13 mouse cellular contexts compared by ENCODE assay signal in the genomic region with DNA sequence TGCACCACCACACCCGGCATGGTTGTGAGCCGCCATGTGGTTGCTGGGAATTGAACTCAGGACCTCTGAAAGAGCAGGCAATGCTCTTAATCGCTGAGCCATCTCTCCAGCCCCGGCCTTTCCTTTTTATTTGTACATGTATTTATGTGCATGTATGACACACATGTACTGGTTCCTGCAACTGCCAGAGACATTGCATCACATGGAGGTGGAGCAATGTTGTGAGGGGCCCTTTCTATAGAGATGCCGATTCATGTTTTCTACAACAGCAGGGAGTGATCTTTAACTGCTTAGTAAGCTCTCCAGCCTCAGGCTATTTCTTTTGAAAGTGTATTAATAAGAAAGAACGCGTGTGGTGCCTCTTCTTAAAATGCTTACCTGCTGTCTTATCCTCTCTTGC.
"Had no signal": no experiment of that assay in that cellular context is flagged by ENCODE, and none has a peak within 500 bp of the region (broad histone marks: within the 10 kb centered on the region; RNA-seq: fewer than 3 reads in every experiment).

No protein-coding gene starts in this region.

- H3K4me3 ChIP-seq: kidney, embryonic 15.5 days; limb, embryonic 15.5 days; liver, embryonic 15.5 days; midbrain, embryonic 12.5 days; neural tube, embryonic 15.5 days had no signal

- H3K27ac ChIP-seq: kidney, embryonic 15.5 days; limb, embryonic 15.5 days; liver, embryonic 15.5 days; midbrain, embryonic 12.5 days; neural tube, embryonic 15.5 days had no signal

- H3K4me2 ChIP-seq: kidney, embryonic 15.5 days; limb, embryonic 15.5 days; liver, embryonic 15.5 days; lung, embryonic 14.5 days; midbrain, embryonic 12.5 days; neural tube, embryonic 15.5 days had no signal

- H3K27me3 ChIP-seq: kidney, embryonic 15.5 days; limb, embryonic 15.5 days; liver, embryonic 15.5 days; midbrain, embryonic 12.5 days; neural tube, embryonic 15.5 days had no signal

- ATAC-seq: midbrain, embryonic 16.5 days had no signal

- H3K9me3 ChIP-seq: kidney, embryonic 15.5 days; limb, embryonic 15.5 days; liver, embryonic 15.5 days; midbrain, embryonic 12.5 days; neural tube, embryonic 15.5 days had no signal

- H3K9ac ChIP-seq: kidney, embryonic 15.5 days; limb, embryonic 15.5 days; liver, embryonic 15.5 days; lung, embryonic 14.5 days; midbrain, embryonic 12.5 days; neural tube, embryonic 15.5 days had no signal

- DNase-seq: kidney, adult 2 months; kidney, postnatal 14 days; lung, embryonic 14.5 days; lung, postnatal 10 days; lung, postnatal 4 days; thymus, adult 18-20 months; thymus, postnatal 14 days had no signal

- H3K4me1 ChIP-seq: kidney, embryonic 15.5 days; limb, embryonic 15.5 days; liver, embryonic 15.5 days; midbrain, embryonic 12.5 days; neural tube, embryonic 15.5 days had no signal
